Mouse (Mus musculus) brain, embryonic 14.5 days (tissue): Measurements from ENCODE around the gene Casz1.

Experiments used
- CTCF ChIP-seq: fragments of 200-500 bp; IDR thresholded peaks from 2 replicates; pipeline ENCODE4 v1.5.1; 2012; ENCODE audit warnings: inconsistent platforms, mild to moderate bottlenecking, moderate library complexity, borderline replicate concordance; ENCODE audit not compliant: insufficient read depth, insufficient read length; ENCODE audit errors: extremely low read depth
- POLR2A ChIP-seq: fragments of 200-500 bp; IDR thresholded peaks from 2 replicates; pipeline ENCODE4 v1.6.1; 2012; ENCODE audit warnings: mild to moderate bottlenecking, inconsistent platforms, borderline replicate concordance; ENCODE audit not compliant: poor library complexity, insufficient read depth, insufficient read length, severe bottlenecking; ENCODE audit errors: extremely low read depth

DNA sequence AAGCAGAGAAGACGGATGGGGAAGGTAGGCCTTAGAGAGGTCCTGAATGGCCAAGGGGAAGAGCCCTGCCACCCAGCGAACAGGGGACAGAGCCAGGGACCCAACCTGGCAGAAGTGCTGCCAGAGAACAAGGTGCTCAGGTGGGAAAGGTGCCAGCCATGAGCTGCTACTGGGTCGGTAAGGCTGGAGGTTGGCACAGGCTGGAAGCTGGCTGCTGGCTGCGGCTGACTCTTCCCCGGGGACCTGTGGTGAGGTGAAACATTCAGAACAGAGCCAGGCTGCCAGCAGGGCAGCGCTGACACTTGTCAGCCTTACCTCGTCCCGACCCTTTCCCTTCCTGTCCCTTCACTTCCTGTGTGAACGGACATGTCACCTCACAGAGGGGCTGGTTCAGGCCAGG lies 124.1 kb downstream of the Casz1 start:
- no peak for TF ChIP-seq CTCF
- no peak for TF ChIP-seq POLR2A
